ENCODE assay signal across 10 mouse cellular contexts in genomic region chr8:122314899-122315496, GRCm38 (mm10). TPM values are rescaled to one million over a fixed set of nuclear protein-coding genes. Genes with fewer than 3 reads are reported as not detected.
DNase-seq lines count a peak whose midpoint lies in the region; ATAC-seq lines count a peak whose summit lies in the region.
"Had no signal": no experiment of that assay in that cellular context is flagged by ENCODE, and none has a peak within 500 bp of the region (broad histone marks: within the 10 kb centered on the region; RNA-seq: fewer than 3 reads in every experiment).

No protein-coding gene starts in this region.

- intact Hi-C loops in heart, postnatal 10 days (cut with DNase I): loop anchor here (2.0 kb wide), 1 partner anchor 16 kb away; no protein-coding TSS in a partner anchor

- peak; percentile 30; the same call in 1 of the 2 replicates for ATAC-seq in neutrophil, adult 5-6 weeks (ENCODE audit: extremely low read depth, insufficient number of reproducible peaks, low FRiP score, poor library complexity, severe bottlenecking)

- peak; percentile 77 for DNase-seq in layer of hippocampus, adult 9-11 months
- DNase-seq in layer of hippocampus, adult 8-10 months (ENCODE audit: low spot score in 2 of 2): no peak
- DNase-seq in heart, postnatal 10 days: peak; percentile 53 to 54
- DNase-seq in liver: peak; percentile 68
- DNase-seq in cerebellum, postnatal 14 days: no peak
- DNase-seq in frontal cortex, adult 2 months (ENCODE audit: extremely low spot score in 1 of 2, low spot score in 1 of 2): no peak
- no peak for DNase-seq in frontal cortex, postnatal 10 days (ENCODE audit: low spot score in 2 of 2)

RNA-seq across cellular contexts. Expression of gene Zfpm1, which starts 33.1 kb away (rescaled TPM):
- 10 to 100 TPM; 37.3 to 45.5 (median 41.5) TPM for total RNA-seq in layer of hippocampus, adult 8-10 months (2022)
- total RNA-seq in heart, postnatal 10 days (2021): 10 to 100 TPM; 35.3 to 38.0 TPM
- total RNA-seq in neutrophil, adult 5-6 weeks (2017): 3.8 and 5.0 TPM in 2 replicates
- polyA plus RNA-seq in frontal cortex, adult 2 months (2012; rRNA removed): 26.0 and 36.1 TPM in 2 replicates

RNA-seq across cellular contexts. Expression of gene Trhr2, which starts 45.5 kb away (rescaled TPM):
- 1 to 10 TPM in 3 of 4 experiments, under 1 TPM in 1; 0.31 to 1.8 (median 1.4) TPM for total RNA-seq in layer of hippocampus, adult 8-10 months (2022)
- not detected for total RNA-seq in heart, postnatal 10 days (2021)
- not detected in 2 replicates for total RNA-seq in neutrophil, adult 5-6 weeks (2017)
- polyA plus RNA-seq in frontal cortex, adult 2 months (2012; rRNA removed): 4.8 TPM in 2 replicates
- total RNA-seq: ES-E14 had no signal
- polyA plus RNA-seq: embryonic facial prominence, embryonic 14.5 days had no signal

Comparison
In these comparisons a context has a peak if more than half of its experiments do, and no peak if none do; other contexts are left out.
1. DNase-seq: peak in layer of hippocampus, adult 9-11 months (single experiment), heart, postnatal 10 days (2 of 2) and liver (single experiment); none in layer of hippocampus, adult 8-10 months (0 of 2), cerebellum, postnatal 14 days (0 of 2), frontal cortex, adult 2 months (0 of 2) and frontal cortex, postnatal 10 days (0 of 2).